Mouse (Mus musculus) heart, postnatal 0 days (tissue): ENCODE results near the gene Dnah9. TPM values are rescaled to one million over a fixed set of nuclear protein-coding genes. Genes with fewer than 3 reads are reported as not detected.

Source experiments
- ATAC-seq: fragments of 200-750 bp; cut with Nextera tagmentation; 2 replicates; pipeline ENCODE4 v1.8.0; 2017; ENCODE audit warnings: low read depth, moderate number of reproducible peaks, moderate library complexity; ENCODE audit not compliant: insufficient read depth
- DNase-seq: peaks from one replicate; pipeline ENCODE4 v3.0.0-alpha.2; 2016; ENCODE audit warnings: low spot score
- H3K27ac ChIP-seq: fragments of 300-500 bp; sonication (generic); 2 replicates; pipeline ENCODE4 v1.5.1; 2014; ENCODE audit warnings: low read depth, mild to moderate bottlenecking
- H3K27me3 ChIP-seq: fragments of 300-500 bp; sonication (generic); 2 replicates; pipeline ENCODE4 v1.6.1; 2014; ENCODE audit warnings: low read length, mixed read lengths; ENCODE audit not compliant: control insufficient read depth, insufficient read depth
- H3K36me3 ChIP-seq: fragments of 300-500 bp; sonication (generic); replicated peaks from 2 replicates; pipeline ENCODE4 v1.6.1; 2014; ENCODE audit warnings: low read length, mixed read lengths; ENCODE audit not compliant: control insufficient read depth, insufficient read depth
- H3K4me1 ChIP-seq: fragments of 300-500 bp; sonication (generic); 2 replicates; pipeline ENCODE4 v1.6.1; 2014; ENCODE audit warnings: antibody characterized with exemption; ENCODE audit not compliant: control insufficient read depth, insufficient read depth
- H3K4me2 ChIP-seq: fragments of 300-500 bp; sonication (generic); 2 replicates; pipeline ENCODE4 v1.6.1; 2014; ENCODE audit warnings: low read depth, mild to moderate bottlenecking, low read length, moderate library complexity
- H3K4me3 ChIP-seq: fragments of 300-500 bp; sonication (generic); 2 replicates; pipeline ENCODE4 v1.5.1; 2014; ENCODE audit warnings: low read depth, low read length
- H3K9ac ChIP-seq: fragments of 300-500 bp; sonication (generic); replicated peaks from 2 replicates; pipeline ENCODE4 v1.6.1; 2014; ENCODE audit warnings: low read depth, low read length, mixed read lengths
- H3K9me3 ChIP-seq: fragments of 300-500 bp; sonication (generic); replicated peaks from 2 replicates; pipeline ENCODE4 v1.6.1; 2016; ENCODE audit warnings: low read length; ENCODE audit not compliant: control insufficient read depth
- CTCF ChIP-seq: IDR thresholded peaks from 2 replicates; pipeline ENCODE4 v1.5.1; 2016; ENCODE audit warnings: antibody characterized with exemption, control low read depth, low read depth
- EP300 ChIP-seq: IDR thresholded peaks from 2 replicates; pipeline ENCODE4 v1.6.1; 2016; ENCODE audit warnings: antibody characterized with exemption, low read depth
- WGBS: fragments of 180-500 bp; shearing (Covaris S2); extraction: QIAGEN DNeasy Blood & Tissue Kit; methylation state at CpG from one replicate; pipeline ENCODE4 v1.1.7; 2014; 5-methylcytosine and 5-hydroxymethylcytosine counted together
- polyA plus RNA-seq: library from polyadenylated mRNA; unstranded; fragments of >200 nt; fragmentation: Nextera tagmentation; extraction: Ambion mirVana; gene quantifications from 2 replicates; pipeline ENCODE4 v1.2.1, GENCODE M21; 2015
- total RNA-seq: library from RNA; depleted of rRNA; stranded (reverse); fragments of >200 nt; gene quantifications from 2 replicates; pipeline ENCODE4 v1.2.3, GENCODE M21; 2014; ENCODE audit warnings: low replicate concordance

The Dnah9 gene
- total and polyA plus RNA-seq, 2 experiments from 2014 or later: 1.0 TPM; not detected in 1

- Histone ChIP-seq H3K4me2 (no peak overlapping the region), H3K36me3 (no peaks in the 10 kb centered on the region), H3K27me3 (no peaks in the 10 kb centered on the region), H3K9me3 (no peaks in the 10 kb centered on the region), H3K9ac (no peak overlapping the region), H3K4me3 (no peak overlapping the region), H3K27ac (no peak overlapping the region), H3K4me1 (no peaks in the 10 kb centered on the region)
- TF ChIP-seq CTCF (no peak), EP300 (no peak)
- no peak for DNase-seq
- no peak for ATAC-seq
- WGBS: 63% methylated on average over 11 of the region's 11 CpGs
Observed at GRCm38 (mm10) chr11:66140631-66141252, 27.6 kb downstream of the Dnah9 start.

- DNase-seq: no peak
- H3K9ac ChIP-seq: no peak overlapping the region
- H3K4me1 ChIP-seq: no peaks in the 10 kb centered on the region
- H3K36me3 ChIP-seq: no peaks in the 10 kb centered on the region
- TF ChIP-seq CTCF (no peak), EP300 (no peak)
- H3K4me2 ChIP-seq: no peak overlapping the region
- no peak overlapping the region for H3K27ac ChIP-seq
- no peak for ATAC-seq
- WGBS: 74% methylated on average over 6 of the region's 6 CpGs
- no peaks in the 10 kb centered on the region for H3K27me3 ChIP-seq
- no peak overlapping the region for H3K4me3 ChIP-seq
- no peaks in the 10 kb centered on the region for H3K9me3 ChIP-seq
Observed at GRCm38 (mm10) chr11:66134826-66135225, 33.5 kb downstream of the Dnah9 start.

- Histone ChIP-seq H3K36me3 (no peaks in the 10 kb centered on the region), H3K4me3 (no peak overlapping the region), H3K27ac (no peak overlapping the region), H3K4me1 (no peaks in the 10 kb centered on the region), H3K9me3 (no peaks in the 10 kb centered on the region), H3K9ac (no peak overlapping the region), H3K27me3 (no peaks in the 10 kb centered on the region), H3K4me2 (no peak overlapping the region)
- TF ChIP-seq CTCF (no peak), EP300 (no peak)
- no peak for DNase-seq
- ATAC-seq: no peak
Observed at GRCm38 (mm10) chr11:66126150-66126549, 42.2 kb downstream of the Dnah9 start.

GRCm38 (mm10) chr11:66124496-66124895, 43.9 kb downstream of the Dnah9 start:
- Histone ChIP-seq H3K4me3 (no peak overlapping the region), H3K27ac (no peak overlapping the region), H3K27me3 (no peaks in the 10 kb centered on the region), H3K4me2 (no peak overlapping the region), H3K9me3 (no peaks in the 10 kb centered on the region), H3K9ac (no peak overlapping the region), H3K36me3 (no peaks in the 10 kb centered on the region), H3K4me1 (no peaks in the 10 kb centered on the region)
- no peak for TF ChIP-seq EP300
- DNase-seq: no peak
- 54% methylated on average over 6 of the region's 6 CpGs for WGBS
- no peak for ATAC-seq

GRCm38 (mm10) chr11:66122017-66122416, 46.3 kb downstream of the Dnah9 start:
- DNase-seq (no peak), ATAC-seq (no peak)
- 20% methylated on average over 3 of the region's 3 CpGs for WGBS
- Histone ChIP-seq H3K4me1 (no peaks in the 10 kb centered on the region), H3K36me3 (no peaks in the 10 kb centered on the region), H3K4me2 (no peak overlapping the region), H3K27me3 (no peaks in the 10 kb centered on the region), H3K9ac (no peak overlapping the region), H3K27ac (no peak overlapping the region), H3K9me3 (no peaks in the 10 kb centered on the region), H3K4me3 (no peak overlapping the region)
- TF ChIP-seq CTCF: peak; percentile 78
- TF ChIP-seq EP300: no peak

GRCm38 (mm10) chr11:66083663-66084254, 84.6 kb downstream of the Dnah9 start:
- Histone ChIP-seq H3K4me2 (no peak overlapping the region), H3K9ac (no peak overlapping the region), H3K27ac (no peak overlapping the region), H3K4me3 (no peak overlapping the region), H3K27me3 (no peaks in the 10 kb centered on the region), H3K36me3 (no peaks in the 10 kb centered on the region), H3K9me3 (no peaks in the 10 kb centered on the region), H3K4me1 (no peaks in the 10 kb centered on the region)
- ATAC-seq: no peak
- WGBS: 75% methylated on average over 7 of the region's 7 CpGs
- no peak for TF ChIP-seq CTCF
- TF ChIP-seq EP300: no peak
- DNase-seq: no peak
